Mouse (Mus musculus) midbrain, embryonic 16.5 days (tissue): ENCODE measurements around the gene Rnf151. TPM values are rescaled to one million over a fixed set of nuclear protein-coding genes. Genes with fewer than 3 reads are reported as not detected.
A peak's percentile ranks its signal among the peaks of the same experiment; 100 is the strongest.

ENCODE experiments used
- ATAC-seq: fragments of 200-750 bp; cut with Nextera tagmentation; 2 replicates; pipeline ENCODE4 v1.8.0; 2017; ENCODE audit warnings: moderate TSS enrichment
- H3K27ac ChIP-seq: fragments of 300-500 bp; sonication (generic); 2 replicates; pipeline ENCODE4 v1.5.1; 2014; ENCODE audit warnings: mild to moderate bottlenecking, low read length, mixed read lengths
- H3K27me3 ChIP-seq: fragments of 300-500 bp; sonication (generic); 2 replicates; pipeline ENCODE4 v1.6.1; 2014; ENCODE audit warnings: low read depth, low read length, mixed read lengths; ENCODE audit not compliant: control insufficient read depth, insufficient read depth
- H3K36me3 ChIP-seq: fragments of 300-500 bp; sonication (generic); 2 replicates; pipeline ENCODE4 v1.6.1; 2014; ENCODE audit warnings: mild to moderate bottlenecking, low read length, moderate library complexity, mixed read lengths; ENCODE audit not compliant: control insufficient read depth, insufficient read depth
- H3K4me1 ChIP-seq: fragments of 300-500 bp; sonication (generic); 2 replicates; pipeline ENCODE4 v1.6.1; 2014; ENCODE audit warnings: mild to moderate bottlenecking, low read length, mixed read lengths; ENCODE audit not compliant: control insufficient read depth, insufficient read depth
- H3K4me2 ChIP-seq: fragments of 300-500 bp; sonication (generic); 2 replicates; pipeline ENCODE4 v1.6.1; 2014; ENCODE audit warnings: mild to moderate bottlenecking, low read length, mixed read lengths
- H3K4me3 ChIP-seq: fragments of 300-500 bp; sonication (generic); 2 replicates; pipeline ENCODE4 v1.5.1; 2014; ENCODE audit warnings: low read depth, mild to moderate bottlenecking, low read length, moderate library complexity, mixed read lengths
- H3K9ac ChIP-seq: fragments of 300-500 bp; sonication (generic); 2 replicates; pipeline ENCODE4 v1.6.1; 2014; ENCODE audit warnings: low read depth, low read length, mixed read lengths
- H3K9me3 ChIP-seq: fragments of 300-500 bp; sonication (generic); replicated peaks from 2 replicates; pipeline ENCODE4 v1.6.1; 2014; ENCODE audit warnings: mild to moderate bottlenecking, low read length, mixed read lengths; ENCODE audit not compliant: control insufficient read depth, poor library complexity, severe bottlenecking
- WGBS: fragments of 180-500 bp; shearing (Covaris S2); extraction: QIAGEN DNeasy Blood & Tissue Kit; methylation state at CpG from one replicate; pipeline ENCODE4 v1.1.7; 2014; 5-methylcytosine and 5-hydroxymethylcytosine counted together
- polyA plus RNA-seq: library from polyadenylated mRNA; unstranded; fragments of >200 nt; fragmentation: Nextera tagmentation; extraction: Ambion mirVana; gene quantifications from 2 replicates; pipeline ENCODE4 v1.2.1, GENCODE M21; 2015

Gene Rnf151
- polyA plus RNA-seq, 1 experiment from 2014 or later = 0.28 TPM

- Histone ChIP-seq H3K4me2 (no peak overlapping the region), H3K27ac (no peak overlapping the region), H3K36me3 (no peaks in the 10 kb centered on the region; the same call in none of the 2 replicates), H3K9me3 (no peaks in the 10 kb centered on the region), H3K4me3 (no peak overlapping the region), H3K4me1 (no peaks in the 10 kb centered on the region), H3K9ac (no peak overlapping the region), H3K27me3 (peaks cover 13% of the 10 kb centered on the region)
- WGBS = 19% methylated on average over 7 of the region's 7 CpGs
- peak; percentile 87 for ATAC-seq
These were observed 27.9 kb upstream of the Rnf151 start for GRCm38 (mm10) chr17:24745526-24746497.

GRCm38 (mm10) chr17:24744381-24744780, 26.5 kb upstream of the Rnf151 start:
- Histone ChIP-seq H3K27ac (no peak overlapping the region), H3K36me3 (no peaks in the 10 kb centered on the region; the same call in none of the 2 replicates), H3K4me3 (no peak overlapping the region), H3K27me3 (peaks cover 2% of the 10 kb centered on the region; the same call in 1 of the 2 replicates), H3K9me3 (no peaks in the 10 kb centered on the region), H3K9ac (no peak overlapping the region), H3K4me1 (no peaks in the 10 kb centered on the region), H3K4me2 (no peak overlapping the region)
- 69% methylated on average over 3 of the region's 3 CpGs for WGBS
- ATAC-seq = no peak

- ATAC-seq = no peak
- no peaks in the 10 kb centered on the region for H3K4me1 ChIP-seq
- H3K4me3 ChIP-seq = no peak overlapping the region
- no peak overlapping the region for H3K27ac ChIP-seq
- no peak overlapping the region for H3K4me2 ChIP-seq
- WGBS = 73% methylated on average over 5 of the region's 5 CpGs
- H3K9me3 ChIP-seq = no peaks in the 10 kb centered on the region
- no peaks in the 10 kb centered on the region for H3K27me3 ChIP-seq
- H3K36me3 ChIP-seq = no peaks in the 10 kb centered on the region; the same call in none of the 2 replicates
- no peak overlapping the region for H3K9ac ChIP-seq
These were observed 26.0 kb upstream of the Rnf151 start for GRCm38 (mm10) chr17:24743896-24744295.

GRCm38 (mm10) chr17:24742307-24742706, 24.4 kb upstream of the Rnf151 start:
- 89% methylated on average over 8 of the region's 8 CpGs for WGBS
- Histone ChIP-seq H3K4me2 (no peak overlapping the region), H3K36me3 (no peaks in the 10 kb centered on the region; the same call in none of the 2 replicates), H3K27me3 (no peaks in the 10 kb centered on the region), H3K9me3 (no peaks in the 10 kb centered on the region), H3K4me3 (no peak overlapping the region), H3K4me1 (no peaks in the 10 kb centered on the region), H3K27ac (no peak overlapping the region), H3K9ac (no peak overlapping the region)
- ATAC-seq = no peak

GRCm38 (mm10) chr17:24739926-24740325, 22.1 kb upstream of the Rnf151 start:
- no peaks in the 10 kb centered on the region for H3K27me3 ChIP-seq
- 86% methylated on average over 8 of the region's 8 CpGs for WGBS
- no peak for ATAC-seq
- H3K9me3 ChIP-seq = no peaks in the 10 kb centered on the region
- no peak overlapping the region for H3K4me3 ChIP-seq
- peaks cover 9% of the 10 kb centered on the region; the same call in 1 of the 2 replicates for H3K4me1 ChIP-seq
- no peak overlapping the region for H3K4me2 ChIP-seq
- no peak overlapping the region for H3K9ac ChIP-seq
- H3K27ac ChIP-seq = no peak overlapping the region
- no peaks in the 10 kb centered on the region; the same call in none of the 2 replicates for H3K36me3 ChIP-seq

- 83% methylated on average over 4 of the region's 4 CpGs for WGBS
- no peak for ATAC-seq
These were observed 20.4 kb upstream of the Rnf151 start for GRCm38 (mm10) chr17:24738238-24738637.

GRCm38 (mm10) chr17:24737135-24737810, 19.4 kb upstream of the Rnf151 start:
- 0 out of 2 replicates have a peak, but pooled peaks have one; percentile 20 for ATAC-seq
- H3K27me3 ChIP-seq = no peaks in the 10 kb centered on the region
- H3K4me3 ChIP-seq = peak overlapping the region; percentile 60
- no peaks in the 10 kb centered on the region; the same call in none of the 2 replicates for H3K36me3 ChIP-seq
- H3K9me3 ChIP-seq = no peaks in the 10 kb centered on the region
- peak overlapping the region; percentile 94 for H3K4me2 ChIP-seq
- no peak overlapping the region for H3K27ac ChIP-seq
- peaks cover 9% of the 10 kb centered on the region; the same call in 1 of the 2 replicates for H3K4me1 ChIP-seq
- no peak overlapping the region; the same call in 1 of the 2 replicates for H3K9ac ChIP-seq
- 26% methylated on average over 8 of the region's 8 CpGs for WGBS

More at GRCm38 (mm10) chr17:24738238-24738637, 20.4 kb upstream of the Rnf151 start:
- Histone ChIP-seq H3K4me2 (no peak overlapping the region), H3K9ac (no peak overlapping the region), H3K27ac (no peak overlapping the region), H3K36me3 (no peaks in the 10 kb centered on the region; the same call in none of the 2 replicates), H3K9me3 (no peaks in the 10 kb centered on the region), H3K4me1 (peaks cover 9% of the 10 kb centered on the region; the same call in 1 of the 2 replicates), H3K27me3 (no peaks in the 10 kb centered on the region), H3K4me3 (no peak overlapping the region)

GRCm38 (mm10) chr17:24736330-24737051, 18.6 kb upstream of the Rnf151 start, which contains the start of gene Msrb1:
Gene Msrb1, plus strand, starts transcription at chr17:24736642.
- Histone ChIP-seq H3K4me2 (peak within 1 kb of the TSS; percentile 94), H3K4me1 (peaks cover 9% of the 10 kb centered on the region; the same call in 1 of the 2 replicates), H3K27ac (peak within 1 kb of the TSS; percentile 35), H3K27me3 (no peaks in the 10 kb centered on the region), H3K9ac (peak within 1 kb of the TSS; percentile 57), H3K4me3 (peak within 1 kb of the TSS; percentile 60), H3K36me3 (no peaks in the 10 kb centered on the region), H3K9me3 (no peaks in the 10 kb centered on the region)
- WGBS = under 1% methylated on average over 29 of the region's 29 CpGs
- ATAC-seq = peak; percentile 93
